Mouse (Mus musculus) midbrain, embryonic 14.5 days (tissue): ENCODE results near the gene Anp32b. TPM values are rescaled to one million over a fixed set of nuclear protein-coding genes. Genes with fewer than 3 reads are reported as not detected.

ENCODE experiments used
- ATAC-seq: fragments of 200-750 bp; cut with Nextera tagmentation; 2 replicates; pipeline ENCODE4 v1.8.0; 2017; ENCODE audit warnings: moderate number of reproducible peaks, moderate library complexity; ENCODE audit not compliant: low FRiP score, low TSS enrichment
- DNase-seq: peaks from one replicate; pipeline ENCODE4 v3.0.0-alpha.2; 2015
- H3K27ac ChIP-seq: fragments of 300-500 bp; sonication (generic); replicated peaks from 2 replicates; pipeline ENCODE4 v1.5.1; 2014; ENCODE audit warnings: mild to moderate bottlenecking, low read depth, low read length, moderate library complexity
- H3K27me3 ChIP-seq: fragments of 300-500 bp; sonication (generic); 2 replicates; pipeline ENCODE4 v1.6.1; 2014; ENCODE audit warnings: low read length, control low read depth, mixed read lengths; ENCODE audit not compliant: control insufficient read depth, insufficient read depth
- H3K36me3 ChIP-seq: fragments of 300-500 bp; sonication (generic); 2 replicates; pipeline ENCODE4 v1.6.1; 2014; ENCODE audit warnings: low read length, control low read depth; ENCODE audit not compliant: control insufficient read depth, insufficient read depth
- H3K4me1 ChIP-seq: fragments of 300-500 bp; sonication (generic); 2 replicates; pipeline ENCODE4 v1.6.1; 2014; ENCODE audit warnings: mild to moderate bottlenecking, antibody characterized with exemption, low read length, control low read depth; ENCODE audit not compliant: control insufficient read depth, insufficient read depth
- H3K4me2 ChIP-seq: fragments of 300-500 bp; sonication (generic); 2 replicates; pipeline ENCODE4 v1.6.1; 2014; ENCODE audit warnings: mild to moderate bottlenecking, low read length, moderate library complexity
- H3K4me3 ChIP-seq: fragments of 300-500 bp; sonication (generic); replicated peaks from 2 replicates; pipeline ENCODE4 v1.5.1; 2014; ENCODE audit warnings: low read depth, low read length
- H3K9ac ChIP-seq: fragments of 300-500 bp; sonication (generic); replicated peaks from 2 replicates; pipeline ENCODE4 v1.6.1; 2014; ENCODE audit warnings: mild to moderate bottlenecking, low read length, moderate library complexity
- H3K9me3 ChIP-seq: fragments of 300-500 bp; sonication (generic); 2 replicates; pipeline ENCODE4 v1.6.1; 2016; ENCODE audit warnings: low read length, control low read depth, mixed read lengths; ENCODE audit not compliant: control insufficient read depth
- WGBS: fragments of 180-500 bp; shearing (Covaris S2); extraction: QIAGEN DNeasy Blood & Tissue Kit; methylation state at CpG from one replicate; pipeline ENCODE4 v1.1.7; 2014; 5-methylcytosine and 5-hydroxymethylcytosine counted together
- polyA plus RNA-seq: library from polyadenylated mRNA; unstranded; fragments of >200 nt; fragmentation: Nextera tagmentation; extraction: Ambion mirVana; gene quantifications from 2 replicates; pipeline ENCODE4 v1.2.1, GENCODE M21; 2014

The Anp32b gene
- polyA plus RNA-seq, 1 experiment from 2014 or later = 70.4 TPM

DNA sequence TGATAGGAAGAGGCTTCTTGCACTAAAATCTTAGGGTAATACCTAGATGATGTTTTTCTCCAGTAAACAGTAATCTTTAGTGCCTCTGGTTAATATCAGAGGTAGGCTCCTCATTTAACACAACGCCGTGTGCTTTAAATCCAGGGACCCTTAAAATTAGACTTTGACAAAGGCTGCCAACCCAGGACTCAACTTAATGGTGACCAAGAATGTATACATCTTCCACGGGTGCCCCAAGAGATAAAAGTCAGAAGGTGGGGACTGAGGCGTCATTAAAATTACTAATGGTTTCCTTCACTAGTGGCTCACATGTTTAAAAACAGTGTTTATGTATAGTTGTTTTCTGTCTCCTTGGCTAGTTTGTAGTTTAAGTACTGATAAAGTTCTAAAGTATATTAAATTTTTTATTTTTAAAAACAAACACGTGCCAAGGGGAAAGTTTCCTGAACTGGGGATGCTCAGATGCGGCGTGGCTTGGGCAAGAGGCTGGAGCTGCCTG is 633 bp upstream of the Anp32b start:
- Histone ChIP-seq H3K27me3 (no peaks in the 10 kb centered on the region), H3K27ac (peak overlapping the region; percentile 97), H3K36me3 (no peaks in the 10 kb centered on the region), H3K4me1 (peaks cover 13% of the 10 kb centered on the region; the same call in 1 of the 2 replicates), H3K4me3 (peak overlapping the region; percentile 78), H3K4me2 (peak overlapping the region; percentile 91), H3K9ac (peak overlapping the region; percentile 87), H3K9me3 (no peaks in the 10 kb centered on the region)
- 32% methylated on average over 7 of the region's 7 CpGs for WGBS
- DNase-seq (no peak), ATAC-seq (no peak)

DNA sequence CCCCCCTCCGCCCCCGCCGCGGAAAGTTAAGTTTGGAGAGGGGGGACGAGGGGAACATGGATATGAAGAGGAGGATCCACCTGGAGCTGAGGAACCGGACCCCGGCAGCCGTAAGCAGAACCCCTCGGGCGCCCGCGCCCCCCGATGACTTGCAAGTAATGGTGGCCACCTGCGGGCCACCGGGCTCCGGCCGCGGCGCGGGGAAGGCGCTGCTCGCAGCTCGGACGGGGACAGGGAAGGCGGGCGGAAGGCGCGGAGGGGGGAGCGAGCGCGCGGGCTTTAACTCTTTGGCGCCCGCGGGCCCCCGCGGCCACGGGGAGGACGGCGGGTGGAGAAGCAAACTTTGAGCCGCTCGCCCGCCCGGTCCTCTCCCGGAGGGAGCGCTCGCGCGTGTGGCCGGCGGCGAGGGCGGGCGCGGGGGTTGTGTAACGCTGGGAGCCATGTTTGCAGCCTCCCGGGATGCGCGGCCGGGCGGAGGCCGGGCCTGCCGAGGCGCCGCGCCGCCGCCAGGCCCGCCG is 597 bp downstream of the Anp32b start:
- Histone ChIP-seq H3K27ac (peak overlapping the region; percentile 97), H3K4me1 (peaks cover 13% of the 10 kb centered on the region; the same call in 1 of the 2 replicates), H3K9ac (peak overlapping the region; percentile 87), H3K36me3 (no peaks in the 10 kb centered on the region), H3K4me3 (peak overlapping the region; percentile 78), H3K4me2 (peak overlapping the region; percentile 91), H3K9me3 (no peaks in the 10 kb centered on the region), H3K27me3 (no peaks in the 10 kb centered on the region)
- ATAC-seq (peak; percentile 47), DNase-seq (peak; percentile 81)
- under 1% methylated on average over 56 of the region's 70 CpGs for WGBS

DNA sequence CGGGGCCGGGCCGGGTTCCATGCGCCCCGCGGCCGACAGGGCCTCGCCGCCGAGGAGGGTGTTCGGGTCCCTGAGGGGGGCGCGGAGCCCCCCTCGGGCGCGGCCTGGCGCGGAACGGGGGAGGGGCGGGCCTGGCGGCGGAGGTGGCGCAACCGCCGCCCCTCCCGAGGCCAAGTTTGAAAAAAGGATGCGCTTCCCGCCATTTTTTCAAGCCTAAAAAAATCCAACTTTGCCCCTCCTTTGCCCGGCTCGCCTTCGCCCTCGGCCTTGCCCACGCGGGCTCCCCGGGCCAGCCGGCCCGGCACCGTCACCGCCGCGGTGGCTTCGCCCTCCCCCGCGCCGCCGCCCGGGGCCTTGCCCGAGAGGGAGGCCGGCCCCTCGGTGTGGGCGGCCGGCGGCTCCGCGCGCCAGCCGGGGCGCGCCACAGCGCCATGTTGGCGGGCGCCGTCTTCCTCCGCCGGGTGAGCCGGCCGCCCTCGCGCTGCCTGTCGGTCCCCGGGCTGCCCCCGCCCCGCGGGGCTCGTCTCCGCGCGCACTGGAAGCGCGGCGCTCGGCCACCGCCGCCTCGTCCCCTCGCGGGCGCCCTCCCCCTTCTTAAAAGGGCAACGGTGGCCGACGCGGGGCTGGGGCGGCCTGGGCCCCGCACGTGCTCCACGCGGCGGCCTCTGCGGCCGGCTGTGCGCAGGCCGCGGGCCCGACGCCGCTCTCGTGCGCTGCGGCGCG is 1.2 kb downstream of the Anp32b start:
- under 1% methylated on average over 109 of the region's 111 CpGs for WGBS
- Histone ChIP-seq H3K4me3 (peak overlapping the region; percentile 78), H3K4me2 (peak overlapping the region; percentile 91)

DNA sequence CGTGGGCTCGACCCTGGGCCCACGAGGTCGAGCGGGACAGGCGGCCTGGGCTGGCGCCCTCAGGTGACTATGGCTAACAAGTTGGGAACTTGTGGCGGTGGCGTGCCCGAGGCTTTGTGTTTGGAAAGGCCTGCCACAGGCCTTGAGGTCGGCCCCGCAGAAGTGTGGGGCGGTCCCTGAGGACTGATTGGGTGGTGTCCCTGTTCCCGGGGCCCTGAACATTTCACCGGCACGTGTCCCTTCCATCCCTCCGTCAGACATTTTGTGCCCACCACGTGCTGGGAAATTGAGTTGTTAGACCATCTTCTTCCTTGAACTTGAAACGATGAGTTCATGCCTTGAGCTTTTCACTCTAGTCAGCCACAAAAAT is 1.8 kb downstream of the Anp32b start:
- ATAC-seq (peak; percentile 18; the same call in 1 of the 2 replicates), DNase-seq (no peak)
- Histone ChIP-seq H3K9ac (peak overlapping the region; percentile 87), H3K4me1 (peaks cover 13% of the 10 kb centered on the region; the same call in 1 of the 2 replicates), H3K27ac (peak overlapping the region; percentile 97), H3K27me3 (no peaks in the 10 kb centered on the region), H3K4me2 (peak overlapping the region; percentile 91), H3K9me3 (no peaks in the 10 kb centered on the region), H3K36me3 (no peaks in the 10 kb centered on the region), H3K4me3 (peak overlapping the region; percentile 78)
- WGBS = under 1% methylated on average over 19 of the region's 19 CpGs

More for the DNA sequence above, 1.2 kb downstream of the Anp32b start:
- Histone ChIP-seq H3K27ac (peak overlapping the region; percentile 97), H3K4me1 (peaks cover 13% of the 10 kb centered on the region; the same call in 1 of the 2 replicates), H3K36me3 (no peaks in the 10 kb centered on the region), H3K27me3 (no peaks in the 10 kb centered on the region), H3K9ac (peak overlapping the region; percentile 87), H3K9me3 (no peaks in the 10 kb centered on the region)
- DNase-seq (peak; percentile 91), ATAC-seq (peak; percentile 56; the same call in 1 of the 2 replicates)

DNA sequence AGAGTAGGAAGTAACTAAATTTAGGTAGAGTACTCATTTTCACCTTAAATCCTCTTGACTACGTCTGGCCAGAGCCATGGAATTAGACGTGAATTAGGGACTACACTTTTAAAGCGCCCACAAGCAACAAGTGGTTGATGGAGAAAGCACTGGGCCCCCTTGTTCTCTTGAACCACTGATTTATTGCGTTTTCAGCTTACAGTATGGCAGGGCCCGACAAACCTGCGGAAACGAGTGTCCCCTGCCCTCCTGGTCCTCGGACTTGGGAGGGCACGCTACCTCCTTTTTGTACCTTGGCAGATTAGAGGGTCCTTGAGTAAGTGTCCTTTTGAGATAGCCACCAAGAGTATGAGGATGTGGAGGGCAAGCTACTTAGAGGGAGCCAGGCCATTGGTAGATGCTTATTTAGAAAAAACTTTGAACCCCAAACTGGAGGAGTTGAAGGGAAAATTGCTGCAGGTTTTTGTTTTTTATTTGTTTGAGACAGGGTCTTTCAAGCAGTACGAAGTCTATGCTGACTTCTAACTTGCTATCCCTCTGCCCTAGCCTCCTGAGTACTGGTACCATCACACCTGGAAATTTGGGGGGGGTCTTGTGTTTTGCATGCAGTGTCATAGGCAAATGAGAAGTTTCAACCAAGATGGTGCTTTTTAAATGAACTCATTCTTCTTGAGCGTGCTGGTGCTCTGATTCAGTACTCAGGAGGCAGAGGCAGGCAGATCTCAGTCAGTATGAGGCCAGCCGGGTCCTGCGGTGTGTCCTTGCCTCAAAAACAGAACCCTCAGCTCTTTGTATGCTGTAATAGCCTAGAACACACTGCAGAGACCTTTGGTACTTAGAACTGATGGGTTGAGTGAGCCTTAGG is 2.4 kb downstream of the Anp32b start:
- no peak for ATAC-seq
- Histone ChIP-seq H3K27me3 (no peaks in the 10 kb centered on the region), H3K4me3 (peak overlapping the region; percentile 78), H3K4me2 (peak overlapping the region; percentile 91), H3K9ac (peak overlapping the region; percentile 87; the same call in 1 of the 2 replicates), H3K4me1 (peaks cover 13% of the 10 kb centered on the region; the same call in 1 of the 2 replicates), H3K27ac (peak overlapping the region; percentile 97), H3K36me3 (no peaks in the 10 kb centered on the region), H3K9me3 (no peaks in the 10 kb centered on the region)
- 41% methylated on average over 13 of the region's 13 CpGs for WGBS
- DNase-seq = no peak

DNA sequence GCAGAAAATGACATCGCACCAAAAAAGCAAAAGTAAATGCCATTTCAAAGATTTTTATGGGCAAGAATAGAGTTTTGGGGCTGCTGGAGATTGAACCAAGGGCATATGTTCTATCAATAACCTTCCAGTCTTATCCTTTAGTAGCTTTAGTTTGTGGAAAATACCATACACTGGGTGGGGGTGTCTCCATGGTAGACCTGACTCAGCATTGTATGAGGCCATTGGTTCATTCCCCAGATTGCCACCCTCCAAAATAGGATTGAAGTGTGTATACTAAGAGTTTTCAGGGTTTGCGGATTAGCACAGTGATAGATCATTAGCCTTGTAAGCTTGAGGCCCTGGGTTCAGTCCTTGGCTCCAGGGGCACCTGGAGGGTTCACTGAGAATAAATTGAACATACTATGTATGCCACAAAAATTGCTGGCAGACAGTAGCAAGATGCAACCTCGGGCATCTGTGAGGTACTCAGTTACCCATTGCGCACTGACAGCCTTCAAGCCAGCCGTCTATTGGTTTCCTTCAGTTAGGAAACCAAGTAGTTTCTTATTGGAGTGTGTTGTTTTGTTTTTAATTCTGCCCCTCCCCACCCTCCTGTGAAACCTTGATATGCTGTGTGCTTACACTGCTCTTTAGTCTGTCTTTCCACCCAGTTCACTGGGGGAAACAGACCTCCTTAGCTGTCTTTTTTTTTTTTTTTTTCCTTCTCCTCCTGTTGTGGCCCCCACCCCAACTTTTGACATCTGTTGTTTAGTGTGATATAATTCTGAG is 3.6 kb downstream of the Anp32b start:
- ATAC-seq = no peak
- DNase-seq = no peak
- WGBS = 85% methylated on average over 5 of the region's 5 CpGs
- H3K27me3 ChIP-seq = no peaks in the 10 kb centered on the region
- no peak overlapping the region for H3K27ac ChIP-seq
- peaks cover 13% of the 10 kb centered on the region; the same call in 1 of the 2 replicates for H3K4me1 ChIP-seq
- H3K4me2 ChIP-seq = no peak overlapping the region
- H3K9ac ChIP-seq = no peak overlapping the region
- no peaks in the 10 kb centered on the region for H3K36me3 ChIP-seq
- H3K4me3 ChIP-seq = no peak overlapping the region
- no peaks in the 10 kb centered on the region for H3K9me3 ChIP-seq

DNA sequence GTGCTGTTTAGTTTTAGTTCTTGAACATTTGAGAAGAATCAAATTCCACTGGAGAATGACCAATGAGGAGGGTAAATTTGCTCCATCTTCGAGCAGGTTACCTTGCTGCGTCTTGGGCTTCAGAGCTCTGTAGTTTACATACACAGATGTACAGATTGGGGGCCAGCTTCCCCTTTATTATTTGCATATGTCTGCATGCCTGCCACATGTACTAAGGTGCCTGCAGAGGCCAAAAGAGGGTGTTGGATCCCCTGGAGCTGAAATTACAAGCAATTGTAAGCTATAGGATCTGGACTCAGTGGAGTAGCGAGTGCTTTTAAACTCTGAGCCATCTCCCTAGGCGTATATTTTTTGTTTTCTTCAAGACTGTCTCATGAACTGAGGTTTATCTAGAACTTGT is 6.1 kb downstream of the Anp32b start:
- ATAC-seq (no peak), DNase-seq (no peak)
- no peaks in the 10 kb centered on the region for H3K27me3 ChIP-seq
- H3K9ac ChIP-seq = no peak overlapping the region
- no peak overlapping the region for H3K4me3 ChIP-seq
- H3K4me1 ChIP-seq = peaks cover 13% of the 10 kb centered on the region; the same call in 1 of the 2 replicates
- H3K36me3 ChIP-seq = 0 out of 2 replicates have a peak, but pooled peaks cover 5% of the 10 kb centered on the region
- no peak overlapping the region for H3K27ac ChIP-seq
- WGBS = 93% methylated on average over 4 of the region's 4 CpGs
- H3K4me2 ChIP-seq = no peak overlapping the region
- no peaks in the 10 kb centered on the region for H3K9me3 ChIP-seq

DNA sequence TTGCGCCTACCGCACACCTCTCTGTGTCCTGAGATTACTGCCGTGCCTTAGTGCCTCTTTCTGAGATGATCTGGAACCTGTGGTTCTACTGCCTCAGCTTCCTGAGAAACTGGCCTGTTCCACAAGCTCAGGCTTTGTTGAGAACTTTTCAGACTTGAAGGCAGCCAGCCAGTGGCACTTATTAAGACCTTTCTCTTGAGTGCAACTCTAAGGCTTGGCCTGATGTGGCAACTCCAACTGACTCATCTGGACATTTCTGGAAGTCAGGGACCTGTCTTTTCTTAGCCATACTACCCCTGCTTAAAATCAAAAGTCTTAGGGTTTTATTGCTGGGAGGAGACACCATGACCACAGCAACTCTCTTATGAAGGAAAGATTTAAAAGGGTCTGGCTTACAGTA is 6.5 kb downstream of the Anp32b start:
- WGBS = 94% methylated on average over 3 of the region's 3 CpGs
- ATAC-seq = no peak

More for the DNA sequence above, 6.5 kb downstream of the Anp32b start:
- Histone ChIP-seq H3K4me1 (peaks cover 13% of the 10 kb centered on the region; the same call in 1 of the 2 replicates), H3K9me3 (no peaks in the 10 kb centered on the region), H3K27ac (no peak overlapping the region), H3K4me3 (no peak overlapping the region), H3K4me2 (no peak overlapping the region), H3K36me3 (0 out of 2 replicates have a peak, but pooled peaks cover 5% of the 10 kb centered on the region), H3K27me3 (no peaks in the 10 kb centered on the region), H3K9ac (no peak overlapping the region)
- no peak for DNase-seq
